In the genomic region with DNA sequence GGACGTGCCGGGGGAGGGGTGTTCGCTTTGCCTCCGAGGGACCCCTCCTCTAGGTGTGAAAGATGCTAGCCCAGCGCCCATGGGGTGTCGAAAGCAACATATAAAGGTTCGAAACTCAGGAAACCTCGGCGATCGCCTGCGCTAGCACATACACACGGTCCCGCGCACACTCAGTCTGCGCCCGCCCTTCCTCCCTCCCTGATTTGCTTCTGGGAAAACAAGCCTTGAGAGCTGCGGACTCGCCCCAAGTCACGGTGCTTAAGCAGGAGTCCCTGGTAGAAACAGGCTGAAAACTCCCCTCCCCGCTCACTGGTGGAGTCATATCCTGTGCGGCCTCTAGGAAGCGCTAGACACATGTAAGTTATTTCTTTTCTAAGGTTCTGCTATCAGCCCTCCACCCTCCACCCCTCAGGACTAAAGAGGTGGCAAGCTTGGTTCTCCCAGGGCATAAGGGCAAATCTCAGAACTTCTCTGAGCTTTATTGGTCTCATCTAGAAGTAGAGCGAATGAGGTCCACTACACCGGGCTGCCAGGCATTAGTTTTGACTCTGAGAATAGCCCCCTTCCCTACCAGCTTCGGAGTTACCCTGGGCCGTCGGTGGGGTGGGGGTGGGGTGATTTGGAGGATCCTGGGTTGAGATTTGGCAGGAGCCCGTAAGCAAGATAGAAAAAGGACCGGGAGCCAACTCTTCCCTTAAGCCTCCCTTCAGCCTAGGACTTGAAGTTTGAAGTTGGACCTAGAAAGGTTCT, we compare ENCODE assay signal across 8 mouse cellular contexts. TPM values are rescaled to one million over a fixed set of nuclear protein-coding genes. Genes with fewer than 3 reads are reported as not detected.
DNase-seq lines count a peak whose midpoint lies in the region; ATAC-seq and TF ChIP-seq lines count a peak whose summit lies in the region.

No protein-coding gene starts in this region.

- ATAC-seq in frontal cortex, adult (ENCODE audit: low TSS enrichment): peak; percentile 58
- peak; percentile 52 for ATAC-seq in lung, embryonic 15.5 days (ENCODE audit: borderline replicate concordance, extremely low read depth, low FRiP score, low TSS enrichment)

- 0 out of 2 replicates have a peak, but pooled peaks have one; percentile 11 for TF ChIP-seq CTCF in olfactory bulb, adult 2 months (IDR thresholded peaks at IDR 0.05; ENCODE audit: insufficient read depth, low read depth, low read length)

- peak; percentile 95 for DNase-seq in Muller cell, postnatal 12 days (ENCODE audit: inconsistent ontology term)
- DNase-seq in cerebellum, adult 9-10 months: peak; percentile 98
- peak; percentile 89 for DNase-seq in hindbrain, embryonic 10.5 days (ENCODE audit: low spot score)
- peak; percentile 97 for DNase-seq in layer of hippocampus, adult 9-10 months (ENCODE audit: low spot score)
- DNase-seq in thymus, adult 18-20 months: peak; percentile 80 to 90

- peak overlapping the region; percentile 78 for H3K9ac ChIP-seq in lung, embryonic 15.5 days

- H3K9me3 ChIP-seq in hindbrain, embryonic 10.5 days: no peaks in the 10 kb centered on the region
- no peaks in the 10 kb centered on the region for H3K9me3 ChIP-seq in lung, embryonic 15.5 days

- WGBS in hindbrain, embryonic 10.5 days: under 1% methylated on average over 29 of the region's 29 CpGs
- under 1% methylated on average over 29 of the region's 29 CpGs for WGBS in lung, embryonic 15.5 days
- WGBS in olfactory bulb, adult 2 months: under 1% methylated on average over 29 of the region's 29 CpGs

- H3K27me3 ChIP-seq in hindbrain, embryonic 10.5 days (ENCODE audit: insufficient read depth, poor library complexity, severe bottlenecking): no peaks in the 10 kb centered on the region
- H3K27me3 ChIP-seq in lung, embryonic 15.5 days: no peaks in the 10 kb centered on the region

- H3K4me1 ChIP-seq in hindbrain, embryonic 10.5 days (replicated peaks): peaks cover 41% of the 10 kb centered on the region
- H3K4me1 ChIP-seq in lung, embryonic 15.5 days: peaks cover 33% of the 10 kb centered on the region
- peaks cover 5% of the 10 kb centered on the region; the same call in 1 of the 2 replicates for H3K4me1 ChIP-seq in olfactory bulb, adult 2 months (ENCODE audit: control insufficient read depth, insufficient read depth, low read length)

- H3K4me3 ChIP-seq in hindbrain, embryonic 10.5 days: peak overlapping the region; percentile 86
- H3K4me3 ChIP-seq in lung, embryonic 15.5 days: peak overlapping the region; percentile 71
- peak overlapping the region; percentile 71 for H3K4me3 ChIP-seq in olfactory bulb, adult 2 months (ENCODE audit: insufficient read depth, low read depth, low read length)

- no peaks in the 10 kb centered on the region for H3K36me3 ChIP-seq in hindbrain, embryonic 10.5 days
- H3K36me3 ChIP-seq in lung, embryonic 15.5 days: no peaks in the 10 kb centered on the region

- H3K27ac ChIP-seq in hindbrain, embryonic 10.5 days: peak overlapping the region; percentile 96
- peak overlapping the region; percentile 99 for H3K27ac ChIP-seq in lung, embryonic 15.5 days
- peak overlapping the region; percentile 82 for H3K27ac ChIP-seq in olfactory bulb, adult 2 months (ENCODE audit: insufficient read depth, low read depth, low read length)

- no peak for TF ChIP-seq POLR2A in olfactory bulb, adult 2 months (IDR thresholded peaks at IDR 0.05; ENCODE audit: insufficient read depth, low read depth, low read length)

- H3K4me2 ChIP-seq in lung, embryonic 15.5 days: peak overlapping the region; percentile 77

RNA-seq across cellular contexts. Expression of gene Jun, which starts 1.2 kb away (rescaled TPM):
- polyA plus RNA-seq in hindbrain, embryonic 10.5 days (2016; fragmentation: Nextera tagmentation; extraction: Ambion mirVana): 63.7 and 64.6 TPM in 2 replicates
- polyA plus RNA-seq in lung, embryonic 15.5 days (2015; fragmentation: Nextera tagmentation; extraction: Ambion mirVana): 123 and 124 TPM in 2 replicates
- not detected in 2 replicates for polyA plus RNA-seq in olfactory bulb, adult 2 months (2012; ENCODE audit: insufficient read depth, insufficient read length, low replicate concordance, missing spikeins)

Comparison
In these comparisons a context has a peak if more than half of its experiments do, and no peak if none do; other contexts are left out.
1. Peak in every context shown above with its lines: DNase-seq, ATAC-seq, H3K4me3 ChIP-seq and H3K27ac ChIP-seq.
2. RNA of gene Jun, which starts 1.2 kb away (polyA plus RNA-seq): 123 to 124 TPM in lung, embryonic 15.5 days and 63.7 to 64.6 TPM in hindbrain, embryonic 10.5 days; not detected in olfactory bulb, adult 2 months; every median in the first group is over 10 times any median in the second.